Mouse (Mus musculus): ENCODE measurements around the gene Epb41l4b.

Gene Epb41l4b

DNA sequence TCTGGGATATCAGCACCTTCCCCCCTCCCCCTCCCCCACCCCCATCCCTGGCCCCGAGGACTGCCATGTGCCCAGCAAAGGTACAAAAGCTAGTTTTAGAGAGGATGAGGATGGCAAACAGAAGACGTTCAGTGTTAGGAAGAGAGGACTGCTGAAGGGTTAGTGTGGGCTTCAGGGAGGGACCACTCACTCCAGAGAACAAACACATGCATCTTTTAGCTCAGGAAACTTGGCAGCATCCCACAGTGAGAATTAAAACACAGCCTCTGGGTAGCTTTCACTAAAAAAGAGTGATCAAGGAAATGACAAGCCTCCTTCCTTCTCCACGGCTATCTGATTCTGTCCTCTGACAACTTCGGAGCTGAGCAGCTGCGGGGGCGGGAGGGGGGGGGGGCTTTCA lies 132.3 kb downstream of the Epb41l4b start:
- no peak for DNase-seq (ENCODE audit: low spot score)

- DNase-seq (ENCODE audit: low spot score): no peak
Observed at GRCm38 (mm10) chr4:57010425-57010824, 132.8 kb downstream of the Epb41l4b start.

- DNase-seq (ENCODE audit: low spot score): no peak
Observed at GRCm38 (mm10) chr4:57007717-57008116, 135.5 kb downstream of the Epb41l4b start.

GRCm38 (mm10) chr4:57005011-57005410 lies 138.2 kb downstream of the Epb41l4b start:
- no peak for DNase-seq (ENCODE audit: low spot score)

DNA sequence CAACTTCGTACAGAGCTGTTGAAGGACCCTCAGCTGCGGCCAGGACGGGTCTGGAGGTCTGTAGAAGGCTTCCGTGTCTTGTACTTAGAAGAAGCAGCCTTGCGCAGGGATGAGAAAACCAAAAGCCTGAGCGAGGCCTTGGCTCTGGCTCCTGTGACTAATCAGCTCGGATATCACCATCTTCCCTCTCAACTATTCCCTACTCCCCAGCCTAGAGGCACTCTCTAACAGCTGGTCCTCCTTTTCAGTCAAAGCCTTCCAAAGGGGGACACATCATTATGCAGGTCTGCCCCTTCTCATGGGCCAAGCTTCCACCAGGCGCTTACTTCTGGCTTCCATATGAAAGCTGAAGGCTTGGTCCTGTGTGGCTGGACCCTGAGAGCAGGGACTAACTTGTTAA lies 139.4 kb downstream of the Epb41l4b start:
- no peak for DNase-seq (ENCODE audit: low spot score)

DNA sequence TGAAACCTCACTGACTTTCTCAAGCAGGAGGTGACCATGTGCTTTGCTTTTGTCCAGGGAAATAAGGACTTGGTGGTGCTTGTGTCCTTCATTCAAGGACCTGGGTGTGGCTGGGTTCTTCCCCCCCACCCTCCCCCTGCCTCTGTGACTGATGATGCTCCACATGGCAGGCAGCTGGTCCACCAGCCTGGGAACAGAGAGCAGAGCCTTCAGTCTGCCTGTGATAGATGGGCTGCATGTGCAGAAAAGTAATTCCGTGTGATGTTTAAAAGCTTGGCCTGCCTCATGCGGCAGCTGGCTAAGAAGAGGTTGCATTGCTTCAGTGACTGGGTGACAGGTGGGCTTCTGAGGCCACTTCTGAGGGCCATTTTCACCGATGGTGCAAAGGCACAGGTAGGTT lies 140.5 kb downstream of the Epb41l4b start:
- DNase-seq (ENCODE audit: low spot score): no peak

DNA sequence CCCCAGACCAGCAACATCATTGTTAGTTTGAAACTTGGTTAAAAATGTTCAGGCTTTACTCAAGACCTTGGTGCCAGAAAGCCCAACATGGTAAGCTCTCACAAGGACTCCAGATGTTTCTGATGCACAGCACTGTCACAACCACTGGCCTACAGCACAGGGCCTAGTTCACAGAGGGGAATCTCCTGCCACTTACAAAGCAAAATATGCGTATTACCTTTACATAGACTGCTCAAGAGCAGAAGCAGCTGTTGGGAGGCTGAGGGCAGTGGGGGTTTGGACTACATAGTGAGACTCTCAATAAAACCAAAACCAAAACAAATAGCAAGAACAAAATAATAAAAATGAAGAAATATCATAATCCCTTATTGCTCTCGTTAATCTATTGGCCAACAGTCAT lies 141.8 kb downstream of the Epb41l4b start:
- no peak for DNase-seq (ENCODE audit: low spot score)

GRCm38 (mm10) chr4:56993331-56993730 lies 149.9 kb downstream of the Epb41l4b start:
- no peak for DNase-seq (ENCODE audit: low spot score)

- no peak for DNase-seq (ENCODE audit: low spot score)
Observed at GRCm38 (mm10) chr4:56991951-56992350, 151.3 kb downstream of the Epb41l4b start.

- DNase-seq (ENCODE audit: low spot score): no peak
Observed at GRCm38 (mm10) chr4:56990215-56990584, 153.0 kb downstream of the Epb41l4b start, which contains the start of gene Frrs1l. Gene Frrs1l (minus strand): TSS chr4:56990391.

- no peak for DNase-seq (ENCODE audit: low spot score)
Observed at GRCm38 (mm10) chr4:56989431-56990214, 153.6 kb downstream of the Epb41l4b start.

DNA sequence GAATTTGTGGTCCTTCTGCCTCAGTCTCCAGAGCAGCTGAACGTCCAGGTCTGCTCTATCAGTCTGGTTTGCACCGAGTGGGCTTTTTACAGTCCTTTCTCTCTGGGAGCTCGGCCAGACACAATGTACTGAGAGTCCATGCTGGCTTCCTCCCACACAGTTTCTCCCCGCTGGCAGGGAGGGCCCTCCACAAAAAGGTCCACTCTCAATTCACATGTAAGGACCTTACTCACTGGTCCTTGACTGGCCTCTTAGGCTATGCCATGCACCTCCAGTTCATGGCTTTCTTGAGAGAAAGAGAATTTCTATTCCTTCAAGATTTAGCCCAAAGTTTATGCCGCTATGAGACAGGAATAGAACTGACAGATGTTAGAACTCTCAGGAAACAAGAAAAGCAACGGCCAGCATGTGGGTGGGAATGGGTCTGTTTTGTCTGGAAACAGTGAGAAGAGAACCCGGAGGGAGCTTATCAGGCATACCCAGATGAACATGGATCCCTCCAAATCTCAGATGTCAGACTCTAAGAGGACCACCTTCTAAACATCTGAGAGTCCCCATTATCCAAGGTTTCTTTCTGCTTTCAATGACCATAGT lies 177.6 kb downstream of the Epb41l4b start:
- DNase-seq (ENCODE audit: low spot score): no peak

DNA sequence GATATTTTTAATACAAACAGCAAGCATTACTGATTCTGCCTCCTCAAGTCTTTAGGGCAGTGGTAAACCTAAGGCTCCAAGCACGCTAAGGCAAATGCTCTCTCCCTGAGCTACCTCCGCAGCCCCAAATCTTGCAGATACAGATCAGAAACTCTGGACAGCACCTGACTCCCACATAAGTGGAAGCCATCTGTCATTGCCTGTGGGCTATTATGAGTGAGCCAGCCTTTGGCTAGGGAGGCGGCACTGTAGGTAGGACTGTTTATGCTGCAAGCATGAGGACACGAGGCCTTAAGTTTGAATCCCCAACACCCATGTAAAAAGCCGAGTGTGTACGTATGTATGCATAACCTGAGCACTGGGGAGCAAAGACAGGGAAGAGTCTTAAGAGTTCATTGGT lies 179.6 kb downstream of the Epb41l4b start:
- no peak for DNase-seq (ENCODE audit: low spot score)

DNA sequence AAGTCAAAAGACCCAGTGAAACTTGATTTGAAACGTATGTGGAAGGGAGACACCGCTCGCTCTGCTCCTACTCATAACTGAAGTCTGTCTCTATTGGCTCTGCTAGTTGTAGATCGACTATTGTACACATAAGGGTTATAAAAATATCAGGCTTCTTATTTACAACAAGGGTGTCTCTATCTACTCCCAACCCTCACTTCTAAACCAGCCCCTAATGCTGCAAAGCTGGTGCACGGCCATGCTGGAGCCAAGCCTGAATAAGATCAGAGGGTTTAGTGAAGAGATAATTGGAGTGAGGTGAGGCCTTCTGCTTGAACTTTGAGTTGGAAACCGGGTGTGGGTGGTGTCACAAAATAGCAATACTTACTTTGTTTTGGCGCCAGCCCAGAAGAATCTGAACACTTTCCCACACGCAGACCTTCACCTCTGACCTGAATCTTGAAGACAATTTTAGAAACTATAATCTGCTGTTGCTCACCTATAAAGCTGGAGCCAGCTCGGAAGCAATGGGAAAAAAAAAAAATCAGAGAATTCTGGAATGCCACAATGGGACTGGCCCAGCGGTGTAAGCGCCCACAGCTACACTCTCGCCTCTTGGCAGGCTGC lies 181.8 kb downstream of the Epb41l4b start:
- no peak for DNase-seq (ENCODE audit: low spot score)

DNA sequence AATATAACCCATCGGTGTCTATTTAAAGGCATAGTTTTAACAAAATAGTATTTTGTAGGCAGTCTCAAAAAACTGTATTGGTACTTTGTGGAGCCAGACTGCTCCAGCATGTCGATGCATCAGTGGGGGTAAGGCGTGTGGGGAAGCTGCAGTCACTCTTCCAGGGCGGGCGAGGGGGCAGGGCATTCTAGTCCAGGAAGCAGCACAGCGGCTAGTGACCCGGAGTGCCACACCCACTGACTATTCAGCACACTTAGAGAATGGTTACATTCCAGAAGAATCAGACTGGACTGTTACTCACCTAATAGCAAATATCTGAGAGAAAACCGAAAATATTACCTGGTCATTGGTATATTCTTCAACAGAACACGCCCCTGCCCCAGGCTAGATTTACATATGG lies 185.7 kb downstream of the Epb41l4b start:
- DNase-seq (ENCODE audit: low spot score): no peak

DNA sequence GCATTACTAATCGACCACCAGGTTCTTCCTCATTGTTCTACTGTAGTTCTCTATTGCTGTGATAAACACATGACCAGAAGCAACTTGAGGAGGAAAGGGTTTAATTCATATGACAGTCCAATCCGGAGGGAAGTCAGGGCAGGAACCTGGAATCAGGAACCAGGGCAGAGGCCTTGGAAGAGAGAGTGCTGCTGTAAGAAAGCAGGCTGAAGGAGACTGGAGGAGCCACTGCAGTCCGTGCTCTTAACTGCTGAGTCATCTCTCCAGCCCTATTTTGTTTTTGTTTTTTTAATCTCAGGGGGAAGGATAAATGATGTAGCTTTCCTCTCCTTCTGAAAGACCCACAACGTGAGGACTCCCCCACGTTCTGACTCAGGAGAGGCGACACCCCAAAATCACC lies 190.0 kb downstream of the Epb41l4b start:
- no peak for DNase-seq (ENCODE audit: low spot score)

GRCm38 (mm10) chr4:56951701-56952100 lies 191.5 kb downstream of the Epb41l4b start:
- no peak for DNase-seq (ENCODE audit: low spot score)

DNA sequence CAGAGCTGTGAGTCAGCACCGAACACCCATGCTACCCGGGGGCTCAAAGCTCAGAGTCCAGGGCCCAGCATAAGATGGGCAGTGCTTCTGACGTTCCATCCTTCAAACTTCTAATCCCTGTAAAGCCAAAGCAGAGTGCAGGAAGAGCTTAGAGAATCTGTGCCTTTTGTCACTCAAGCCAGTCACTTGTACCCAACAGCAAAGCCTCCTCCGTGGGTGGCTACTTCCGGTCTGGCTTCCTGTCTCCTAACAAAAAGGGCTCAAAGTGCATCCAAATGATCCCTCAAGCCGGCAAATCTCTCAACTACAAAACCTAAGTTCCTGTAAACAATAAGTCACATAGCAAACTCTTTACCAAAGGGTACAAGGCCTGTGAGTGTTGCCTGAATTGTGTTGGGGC lies 193.7 kb downstream of the Epb41l4b start:
- DNase-seq (ENCODE audit: low spot score): peak; percentile 46

GRCm38 (mm10) chr4:56946641-56947640 lies 196.3 kb downstream of the Epb41l4b start, which contains the start of gene Tmem245:
Gene Tmem245 (minus strand): TSS chr4:56947437.
- DNase-seq (ENCODE audit: low spot score): peak; percentile 92

DNA sequence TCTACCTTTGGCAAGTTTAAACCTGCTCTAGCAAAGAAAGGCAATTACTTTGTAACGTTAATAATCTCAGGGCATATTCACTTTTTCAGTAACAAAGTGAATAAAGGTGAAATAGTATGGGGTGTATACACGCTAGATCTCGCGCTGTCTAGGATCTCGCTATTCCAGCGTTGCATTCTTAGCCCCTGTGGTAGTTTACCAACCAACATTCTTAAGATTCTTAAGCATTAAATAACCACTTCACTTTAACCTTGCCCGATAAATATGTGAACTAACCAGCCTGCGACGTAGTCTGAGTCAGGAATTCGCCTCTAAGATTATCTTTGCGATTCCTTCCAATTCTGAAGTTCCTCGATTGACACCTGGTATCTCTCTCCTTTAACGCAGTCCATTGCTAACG lies 197.1 kb downstream of the Epb41l4b start:
- no peak for DNase-seq (ENCODE audit: low spot score)

DNA sequence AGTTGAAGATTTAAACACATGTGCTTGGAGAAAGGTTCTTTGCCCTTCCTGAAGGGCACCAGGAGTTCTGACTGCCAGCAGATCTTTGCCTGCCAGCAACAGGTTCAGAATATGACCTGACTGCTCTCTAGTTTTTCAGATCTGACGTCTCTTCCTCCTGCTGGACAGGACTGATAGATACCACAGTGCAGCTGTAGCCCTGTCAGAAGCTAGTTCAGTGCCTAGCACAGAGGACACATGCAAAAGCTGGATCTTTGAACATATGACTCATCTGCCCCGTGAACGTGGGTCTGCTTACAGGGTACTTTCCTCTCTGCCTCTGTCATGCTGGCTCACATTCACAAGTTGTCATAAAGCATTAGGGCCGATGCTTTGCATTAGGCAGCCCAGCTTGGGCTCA lies 199.0 kb downstream of the Epb41l4b start:
- no peak for DNase-seq (ENCODE audit: low spot score)

GRCm38 (mm10) chr4:56943258-56943657 lies 200.0 kb downstream of the Epb41l4b start:
- DNase-seq (ENCODE audit: low spot score): no peak

Data from T-cell, adult 2 months (primary cell).